Mouse (Mus musculus) cerebellum, adult 2 months (tissue): ENCODE data around the gene Trim42. TPM values are rescaled to one million over a fixed set of nuclear protein-coding genes. Genes with fewer than 3 reads are reported as not detected.
A peak's percentile ranks its signal among the peaks of the same experiment; 100 is the strongest.

Experiments used
- DNase-seq, 2 experiments: peaks; one replicate each; pipeline ENCODE4 v3.0.0; 2021
- H3K27ac ChIP-seq: fragments of 200-500 bp; 2 replicates; pipeline ENCODE4 v1.5.1; 2012; ENCODE audit warnings: low read length, control low read depth, inconsistent platforms; ENCODE audit not compliant: insufficient read depth
- H3K27me3 ChIP-seq: fragments of 200-500 bp; 2 replicates; pipeline ENCODE4 v1.6.1; 2012; ENCODE audit warnings: inconsistent platforms, mild to moderate bottlenecking, low read length, moderate library complexity; ENCODE audit not compliant: control insufficient read depth, insufficient read depth
- H3K4me1 ChIP-seq: fragments of 200-500 bp; 2 replicates; pipeline ENCODE4 v1.6.1; 2011; ENCODE audit warnings: low read length; ENCODE audit not compliant: control insufficient read depth, insufficient read depth
- H3K4me3 ChIP-seq: fragments of 200-500 bp; replicated peaks from 2 replicates; pipeline ENCODE3; 2011; ENCODE audit warnings: mild to moderate bottlenecking, low read depth, low read length, control low read depth; ENCODE audit not compliant: insufficient read depth
- CTCF ChIP-seq: fragments of 200-500 bp; IDR thresholded peaks from 2 replicates; pipeline ENCODE4 v1.5.1; 2011; ENCODE audit warnings: low read depth, mild to moderate bottlenecking, control low read depth, low read length, moderate library complexity, borderline replicate concordance; ENCODE audit not compliant: insufficient read depth
- POLR2A ChIP-seq: fragments of 200-500 bp; IDR thresholded peaks from 2 replicates; pipeline ENCODE4 v1.6.1; 2011; ENCODE audit warnings: low read length, control low read depth, borderline replicate concordance; ENCODE audit not compliant: insufficient read depth
- whole genome bisulfite sequencing: fragments of 180-500 bp; shearing (Covaris S2); methylation state at CpG from one replicate; pipeline ENCODE4 v1.1.7; 2018; 5-methylcytosine and 5-hydroxymethylcytosine counted together
- polyA plus RNA-seq: library from polyadenylated mRNA; depleted of rRNA; stranded (reverse); fragments of >200 nt; gene quantifications from 2 replicates; pipeline ENCODE4 v1.2.3, GENCODE M21; 2012

Gene Trim42
- polyA plus RNA-seq, 1 experiment: not detected

DNA sequence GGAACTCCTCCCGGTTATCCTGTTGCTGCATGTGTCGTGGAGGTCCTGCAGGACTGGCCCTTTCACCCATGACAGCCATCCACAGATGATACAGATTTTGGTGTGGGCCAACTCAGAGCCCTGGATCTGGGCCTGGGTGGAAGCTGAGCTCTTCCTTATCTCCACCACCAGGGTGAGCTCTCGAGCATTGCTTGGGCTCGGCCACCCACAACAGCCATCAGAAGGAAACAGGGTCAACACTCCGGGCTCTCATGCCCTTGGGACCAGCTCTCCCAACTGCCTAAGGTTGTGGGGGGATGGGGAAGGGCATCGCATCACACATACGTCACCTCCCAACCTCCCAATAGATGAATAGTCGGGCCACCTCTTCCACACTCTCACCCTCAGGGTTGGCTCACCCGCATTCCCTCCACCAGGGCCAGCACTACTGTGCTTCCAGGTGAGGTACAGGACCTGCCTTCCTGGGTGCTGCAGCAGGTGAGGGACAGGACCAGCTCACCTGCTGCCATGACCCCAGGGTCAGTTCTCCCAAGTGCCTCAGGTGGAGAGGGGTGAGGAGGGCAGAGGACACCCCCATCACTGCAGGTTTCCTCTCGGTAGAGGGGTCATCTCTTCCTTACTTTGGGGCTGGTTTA, 54.2 kb downstream of the Trim42 start:
- DNase-seq: no peak
- H3K4me1 ChIP-seq: no peaks in the 10 kb centered on the region
- TF ChIP-seq CTCF (peak; percentile 43; the same call in 1 of the 2 replicates), POLR2A (no peak)
- no peak overlapping the region for H3K27ac ChIP-seq
- H3K4me3 ChIP-seq: no peak overlapping the region
- 66% methylated on average over 10 of the region's 10 CpGs for WGBS
- H3K27me3 ChIP-seq: no peaks in the 10 kb centered on the region

DNA sequence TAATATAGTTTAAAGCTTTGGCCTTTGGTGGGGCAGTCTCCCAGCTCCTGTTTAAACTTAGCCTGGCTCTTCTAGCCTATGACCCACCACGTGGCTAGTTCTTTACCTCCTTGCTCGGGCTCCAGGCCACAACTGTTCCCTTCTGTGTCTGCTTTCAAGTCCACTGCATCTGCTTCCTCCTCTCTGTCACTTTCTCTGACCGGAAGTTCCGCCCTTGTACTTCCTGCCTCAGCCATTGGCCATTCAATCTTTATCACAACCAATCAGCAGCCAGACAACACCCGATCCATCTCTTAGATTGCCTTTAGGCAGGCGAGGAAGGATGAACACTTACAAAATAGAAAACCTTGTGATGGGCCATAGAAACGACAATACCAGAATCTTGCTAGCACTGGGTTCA, 58.1 kb downstream of the Trim42 start:
- H3K4me3 ChIP-seq: no peak overlapping the region
- no peak for DNase-seq
- TF ChIP-seq POLR2A: no peak
- TF ChIP-seq CTCF: no peak
- H3K27me3 ChIP-seq: no peaks in the 10 kb centered on the region
- no peak overlapping the region for H3K27ac ChIP-seq
- H3K4me1 ChIP-seq: no peaks in the 10 kb centered on the region
- 81% methylated on average over 7 of the region's 7 CpGs for WGBS

DNA sequence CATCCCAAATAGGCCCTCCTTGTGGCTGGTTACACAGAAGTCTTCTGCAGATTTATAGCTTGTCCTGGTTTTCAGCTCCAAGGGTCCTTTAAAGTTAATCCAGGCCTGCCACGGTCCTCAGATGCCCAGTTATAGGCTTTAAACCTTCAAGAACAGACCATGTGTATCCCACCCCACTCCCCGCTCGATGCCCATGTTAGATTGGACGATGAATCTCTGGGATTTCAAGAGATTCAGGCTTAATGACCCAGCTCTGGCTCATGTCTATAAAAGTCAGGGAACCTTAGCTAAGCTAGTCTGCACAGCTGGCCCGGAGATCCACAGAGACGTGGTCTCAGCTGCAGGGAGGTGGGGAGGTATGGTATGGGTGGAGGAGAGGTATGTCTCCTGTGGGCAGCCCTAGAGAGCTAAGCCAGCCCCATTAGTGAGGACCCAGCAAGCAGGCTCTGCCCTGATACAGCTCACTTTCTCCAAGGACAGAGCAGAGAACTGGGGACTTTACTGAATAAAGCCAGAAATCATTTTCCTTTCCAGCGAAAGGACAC, 60.2 kb downstream of the Trim42 start:
- 87% methylated on average over 7 of the region's 7 CpGs for WGBS
- no peak for TF ChIP-seq POLR2A
- TF ChIP-seq CTCF: no peak

GRCm38 (mm10) chr9:97307705-97308485, 61.9 kb downstream of the Trim42 start:
- TF ChIP-seq POLR2A: no peak
- no peak for TF ChIP-seq CTCF
- 69% methylated on average over 6 of the region's 6 CpGs for WGBS
- no peak overlapping the region for H3K4me3 ChIP-seq
- H3K4me1 ChIP-seq: no peaks in the 10 kb centered on the region
- H3K27ac ChIP-seq: no peak overlapping the region
- DNase-seq: no peak
- no peaks in the 10 kb centered on the region for H3K27me3 ChIP-seq

More for the DNA sequence above, 60.2 kb downstream of the Trim42 start:
- Histone ChIP-seq H3K4me3 (no peak overlapping the region), H3K4me1 (no peaks in the 10 kb centered on the region), H3K27me3 (no peaks in the 10 kb centered on the region), H3K27ac (no peak overlapping the region)
- no peak for DNase-seq
